Mouse (Mus musculus) heart, adult 2 months (tissue): Measurements from ENCODE around the gene Cacna1a.

Source experiments
- CTCF ChIP-seq: fragments of 200-600 bp; IDR thresholded peaks from 2 replicates; pipeline ENCODE4 v1.8.1; 2022; ENCODE audit warnings: antibody characterized with exemption, mild to moderate bottlenecking, moderate library complexity
- EP300 ChIP-seq: fragments of 200-500 bp; IDR thresholded peaks from 2 replicates; pipeline ENCODE4 v1.6.1; 2011; ENCODE audit warnings: low read depth, low read length, control low read depth; ENCODE audit not compliant: insufficient read depth
- POLR2A ChIP-seq: fragments of 200-500 bp; IDR thresholded peaks from 2 replicates; pipeline ENCODE4 v1.6.1; 2011; ENCODE audit warnings: mild to moderate bottlenecking, low read depth, low read length, control low read depth; ENCODE audit not compliant: insufficient read depth

DNA sequence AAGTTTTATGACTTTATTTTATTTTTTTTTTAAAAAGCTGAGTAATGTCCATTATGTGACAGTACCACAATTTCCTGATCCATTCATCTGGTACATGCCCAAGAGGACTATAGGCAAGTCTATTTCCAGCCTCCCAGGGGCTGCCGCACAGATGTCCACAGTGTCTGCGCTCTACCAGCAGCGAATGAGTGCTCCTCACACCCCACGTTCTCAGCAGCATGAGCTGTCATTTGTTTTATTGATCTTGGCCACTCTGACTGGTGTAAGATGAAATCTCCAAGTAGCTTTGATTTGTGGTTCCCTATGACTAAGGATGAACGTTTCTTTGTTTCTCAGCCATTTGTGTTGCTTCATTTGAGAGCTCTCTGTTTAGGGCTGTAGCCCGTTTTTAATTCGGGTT, 6.6 kb upstream of the Cacna1a start:
- no peak for TF ChIP-seq POLR2A
- TF ChIP-seq CTCF = no peak
- no peak for TF ChIP-seq EP300
